Mouse (Mus musculus): ENCODE data around the gene Sh2d2a.
"Not testable (repeated sequence)": the region's sequence is repeated elsewhere in the genome, so short reads cannot be mapped to it uniquely, and the experiment has no call there.

Sh2d2a gene

GRCm38 (mm10) chr3:87846650-87847110 is at the start of gene Sh2d2a:
Gene Sh2d2a (plus strand): TSS chr3:87846755.
- no peak for DNase-seq (ENCODE audit: low spot score)

GRCm38 (mm10) chr3:87801681-87802080 is 44.9 kb upstream of the Sh2d2a start:
- no peak for DNase-seq (ENCODE audit: low spot score)

GRCm38 (mm10) chr3:87804038-87804677 is 42.4 kb upstream of the Sh2d2a start:
- DNase-seq (ENCODE audit: low spot score), result no peak

GRCm38 (mm10) chr3:87809322-87809962 is 37.1 kb upstream of the Sh2d2a start:
- DNase-seq (ENCODE audit: low spot score), result no peak

- no peak for DNase-seq (ENCODE audit: low spot score)
These were observed 35.3 kb upstream of the Sh2d2a start for GRCm38 (mm10) chr3:87811297-87811696.

- DNase-seq (ENCODE audit: low spot score), result no peak
These were observed 34.1 kb upstream of the Sh2d2a start for GRCm38 (mm10) chr3:87812413-87812812.

GRCm38 (mm10) chr3:87812873-87813272 is 33.7 kb upstream of the Sh2d2a start:
- no peak for DNase-seq (ENCODE audit: low spot score)

- no peak for DNase-seq (ENCODE audit: low spot score)
These were observed 30.4 kb upstream of the Sh2d2a start for GRCm38 (mm10) chr3:87816166-87816565.

GRCm38 (mm10) chr3:87816646-87817093 is 29.9 kb upstream of the Sh2d2a start:
- peak; percentile 73 for DNase-seq (ENCODE audit: low spot score)

GRCm38 (mm10) chr3:87818226-87818625 is 28.3 kb upstream of the Sh2d2a start:
- no peak for DNase-seq (ENCODE audit: low spot score)

GRCm38 (mm10) chr3:87824206-87824605 is 22.3 kb upstream of the Sh2d2a start, which contains the start of gene Pear1:
Gene Pear1 (minus strand): TSS chr3:87824306.
- DNase-seq (ENCODE audit: low spot score), result not testable (repeated sequence)

GRCm38 (mm10) chr3:87828435-87828834 is 18.1 kb upstream of the Sh2d2a start:
- DNase-seq (ENCODE audit: low spot score), result no peak

- DNase-seq (ENCODE audit: low spot score), result no peak
These were observed 17.5 kb upstream of the Sh2d2a start for GRCm38 (mm10) chr3:87829025-87829424.

- no peak for DNase-seq (ENCODE audit: low spot score)
These were observed 14.3 kb upstream of the Sh2d2a start for GRCm38 (mm10) chr3:87832109-87832859.

GRCm38 (mm10) chr3:87833482-87833881 is 13.1 kb upstream of the Sh2d2a start:
- DNase-seq (ENCODE audit: low spot score), result no peak

GRCm38 (mm10) chr3:87838622-87839021 is 7.9 kb upstream of the Sh2d2a start:
- peak; percentile 81 for DNase-seq (ENCODE audit: low spot score)

GRCm38 (mm10) chr3:87840858-87841257 is 5.7 kb upstream of the Sh2d2a start:
- DNase-seq (ENCODE audit: low spot score), result no peak

- no peak for DNase-seq (ENCODE audit: low spot score)
These were observed 1.6 kb upstream of the Sh2d2a start for GRCm38 (mm10) chr3:87844981-87845380.

GRCm38 (mm10) chr3:87846186-87846585 is 369 bp upstream of the Sh2d2a start:
- DNase-seq (ENCODE audit: low spot score), result no peak

GRCm38 (mm10) chr3:87847680-87848079 is 1.1 kb downstream of the Sh2d2a start:
- no peak for DNase-seq (ENCODE audit: low spot score)

GRCm38 (mm10) chr3:87849117-87849516 is 2.6 kb downstream of the Sh2d2a start:
- no peak for DNase-seq (ENCODE audit: low spot score)

- no peak for DNase-seq (ENCODE audit: low spot score)
These were observed 8.4 kb downstream of the Sh2d2a start for GRCm38 (mm10) chr3:87854795-87855568.

Data from urinary bladder, postnatal 25 days (tissue).